Mouse (Mus musculus): ENCODE measurements around the gene Rho. TPM values are rescaled to one million over a fixed set of nuclear protein-coding genes. Genes with fewer than 3 reads are reported as not detected.

The Rho gene
- polyA plus RNA-seq, 1 experiment from 2014 or later: 0.16 TPM

GRCm38 (mm10) chr6:115968086-115968485 is 36.5 kb downstream of the Rho start:
- WGBS: 74% methylated on average over 5 of the region's 5 CpGs
- H3K9me3 ChIP-seq (ENCODE audit: control insufficient read depth): no peaks in the 10 kb centered on the region
- H3K36me3 ChIP-seq (ENCODE audit: control insufficient read depth, insufficient read depth): peaks cover 26% of the 10 kb centered on the region; the same call in 1 of the 2 replicates
- no peak overlapping the region for H3K4me2 ChIP-seq (replicated peaks; ENCODE audit: low read depth)
- no peak overlapping the region for H3K27ac ChIP-seq (ENCODE audit: low read depth, low read length)
- no peak overlapping the region for H3K4me3 ChIP-seq (ENCODE audit: low read depth, low read length)
- no peaks in the 10 kb centered on the region for H3K27me3 ChIP-seq (replicated peaks; ENCODE audit: control insufficient read depth, insufficient read depth, low read length)
- no peak for TF ChIP-seq CTCF (IDR thresholded peaks at IDR 0.05; ENCODE audit: low read depth)
- ATAC-seq: no peak
- H3K9ac ChIP-seq (ENCODE audit: low read depth, low read length): no peak overlapping the region; the same call in 1 of the 2 replicates
- H3K4me1 ChIP-seq (replicated peaks; ENCODE audit: control insufficient read depth, insufficient read depth, low read length): no peaks in the 10 kb centered on the region

GRCm38 (mm10) chr6:115968700-115969099 is 37.2 kb downstream of the Rho start:
- ATAC-seq: 0 out of 2 replicates have a peak, but pooled peaks have one; percentile 5
- Histone ChIP-seq H3K27me3 (replicated peaks; ENCODE audit: control insufficient read depth, insufficient read depth, low read length) (no peaks in the 10 kb centered on the region), H3K36me3 (ENCODE audit: control insufficient read depth, insufficient read depth) (peaks cover 20% of the 10 kb centered on the region; the same call in 1 of the 2 replicates), H3K27ac (ENCODE audit: low read depth, low read length) (no peak overlapping the region; the same call in 1 of the 2 replicates), H3K4me3 (ENCODE audit: low read depth, low read length) (no peak overlapping the region), H3K4me1 (replicated peaks; ENCODE audit: control insufficient read depth, insufficient read depth, low read length) (no peaks in the 10 kb centered on the region), H3K9ac (ENCODE audit: low read depth, low read length) (no peak overlapping the region), H3K9me3 (ENCODE audit: control insufficient read depth) (no peaks in the 10 kb centered on the region), H3K4me2 (replicated peaks; ENCODE audit: low read depth) (no peak overlapping the region)
- no peak for TF ChIP-seq CTCF (IDR thresholded peaks at IDR 0.05; ENCODE audit: low read depth)
- 90% methylated on average over 6 of the region's 6 CpGs for WGBS

- no peak overlapping the region for H3K27ac ChIP-seq (ENCODE audit: low read depth, low read length)
- no peak for ATAC-seq
- no peaks in the 10 kb centered on the region for H3K27me3 ChIP-seq (replicated peaks; ENCODE audit: control insufficient read depth, insufficient read depth, low read length)
- H3K9ac ChIP-seq (ENCODE audit: low read depth, low read length): no peak overlapping the region
- no peaks in the 10 kb centered on the region for H3K4me1 ChIP-seq (replicated peaks; ENCODE audit: control insufficient read depth, insufficient read depth, low read length)
- H3K36me3 ChIP-seq (ENCODE audit: control insufficient read depth, insufficient read depth): peaks cover 20% of the 10 kb centered on the region; the same call in 1 of the 2 replicates
- H3K9me3 ChIP-seq (ENCODE audit: control insufficient read depth): no peaks in the 10 kb centered on the region
- no peak overlapping the region for H3K4me3 ChIP-seq (ENCODE audit: low read depth, low read length)
- 69% methylated on average over 9 of the region's 9 CpGs for WGBS
- H3K4me2 ChIP-seq (replicated peaks; ENCODE audit: low read depth): no peak overlapping the region
- no peak for TF ChIP-seq CTCF (IDR thresholded peaks at IDR 0.05; ENCODE audit: low read depth)
Observed at GRCm38 (mm10) chr6:115969103-115969502, 37.6 kb downstream of the Rho start.

GRCm38 (mm10) chr6:115969952-115970351 is 38.4 kb downstream of the Rho start:
- H3K27ac ChIP-seq (ENCODE audit: low read depth, low read length): no peak overlapping the region
- no peak for TF ChIP-seq CTCF (IDR thresholded peaks at IDR 0.05; ENCODE audit: low read depth)
- no peak overlapping the region for H3K4me3 ChIP-seq (ENCODE audit: low read depth, low read length)
- H3K9me3 ChIP-seq (ENCODE audit: control insufficient read depth): no peaks in the 10 kb centered on the region
- no peak overlapping the region for H3K9ac ChIP-seq (ENCODE audit: low read depth, low read length)
- H3K27me3 ChIP-seq (replicated peaks; ENCODE audit: control insufficient read depth, insufficient read depth, low read length): no peaks in the 10 kb centered on the region
- no peak overlapping the region for H3K4me2 ChIP-seq (replicated peaks; ENCODE audit: low read depth)
- no peak for ATAC-seq
- peaks cover 23% of the 10 kb centered on the region; the same call in 1 of the 2 replicates for H3K36me3 ChIP-seq (ENCODE audit: control insufficient read depth, insufficient read depth)
- H3K4me1 ChIP-seq (replicated peaks; ENCODE audit: control insufficient read depth, insufficient read depth, low read length): no peaks in the 10 kb centered on the region
- WGBS: 78% methylated on average over 6 of the region's 6 CpGs

GRCm38 (mm10) chr6:115971273-115972060 is 39.9 kb downstream of the Rho start:
- Histone ChIP-seq H3K27me3 (replicated peaks; ENCODE audit: control insufficient read depth, insufficient read depth, low read length) (no peaks in the 10 kb centered on the region), H3K4me3 (ENCODE audit: low read depth, low read length) (no peak overlapping the region), H3K9me3 (ENCODE audit: control insufficient read depth) (no peaks in the 10 kb centered on the region), H3K4me1 (replicated peaks; ENCODE audit: control insufficient read depth, insufficient read depth, low read length) (no peaks in the 10 kb centered on the region), H3K27ac (ENCODE audit: low read depth, low read length) (no peak overlapping the region), H3K9ac (ENCODE audit: low read depth, low read length) (no peak overlapping the region), H3K4me2 (replicated peaks; ENCODE audit: low read depth) (no peak overlapping the region), H3K36me3 (ENCODE audit: control insufficient read depth, insufficient read depth) (peaks cover 20% of the 10 kb centered on the region; the same call in 1 of the 2 replicates)
- TF ChIP-seq CTCF (IDR thresholded peaks at IDR 0.05; ENCODE audit: low read depth): no peak
- WGBS: 61% methylated on average over 13 of the region's 13 CpGs
- ATAC-seq: no peak

GRCm38 (mm10) chr6:115972083-115972764 is 40.7 kb downstream of the Rho start:
- H3K27ac ChIP-seq (ENCODE audit: low read depth, low read length): no peak overlapping the region
- H3K9ac ChIP-seq (ENCODE audit: low read depth, low read length): no peak overlapping the region
- H3K4me1 ChIP-seq (replicated peaks; ENCODE audit: control insufficient read depth, insufficient read depth, low read length): no peaks in the 10 kb centered on the region
- H3K4me2 ChIP-seq (replicated peaks; ENCODE audit: low read depth): no peak overlapping the region
- WGBS: 76% methylated on average over 7 of the region's 7 CpGs
- TF ChIP-seq CTCF (IDR thresholded peaks at IDR 0.05; ENCODE audit: low read depth): no peak
- no peak overlapping the region for H3K4me3 ChIP-seq (ENCODE audit: low read depth, low read length)
- no peaks in the 10 kb centered on the region for H3K27me3 ChIP-seq (replicated peaks; ENCODE audit: control insufficient read depth, insufficient read depth, low read length)
- peaks cover 17% of the 10 kb centered on the region; the same call in 1 of the 2 replicates for H3K36me3 ChIP-seq (ENCODE audit: control insufficient read depth, insufficient read depth)
- no peaks in the 10 kb centered on the region for H3K9me3 ChIP-seq (ENCODE audit: control insufficient read depth)
- ATAC-seq: no peak

Measured in intestine, postnatal 0 days (tissue).